Mouse (Mus musculus) gastrocnemius, postnatal 25 days (tissue): Measurements from ENCODE around the gene Ppp2r2d. TPM values are rescaled to one million over a fixed set of nuclear protein-coding genes. Genes with fewer than 3 reads are reported as not detected.

Experiments used
- DNase-seq: peaks from one replicate; pipeline ENCODE4 v3.0.0; 2022
- total RNA-seq, 2 experiments: library from RNA; stranded (reverse); gene quantifications; 1 replicate in 1 of 2; 2 replicates in 1 of 2; pipeline ENCODE4 v1.2.3; 2021

The Ppp2r2d gene
- total RNA-seq, 2 experiments from 2014 or later: 31.1 to 32.6 TPM

DNA sequence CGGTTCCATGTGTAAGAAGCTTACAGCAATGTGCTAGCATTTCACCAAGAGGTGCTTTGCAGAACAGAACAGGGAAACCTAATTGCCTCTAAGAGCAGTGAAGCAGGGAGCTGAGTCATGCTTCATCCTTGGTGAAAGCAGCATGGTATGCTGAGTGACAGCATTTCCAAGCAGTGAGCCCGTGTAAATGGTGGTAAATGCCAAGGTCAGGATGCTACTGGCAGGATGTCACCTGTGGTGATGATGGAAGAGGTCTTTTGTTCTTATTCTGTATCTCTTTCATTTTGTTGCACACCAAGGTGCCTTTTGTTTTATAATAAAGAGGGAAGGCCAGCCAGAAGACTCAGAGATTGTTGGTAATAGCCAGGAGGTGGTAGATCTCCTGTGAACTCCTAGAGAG is 10.8 kb downstream of the Ppp2r2d start:
- no peak for DNase-seq

- no peak for DNase-seq
These were observed 18.2 kb downstream of the Ppp2r2d start for GRCm38 (mm10) chr7:138863950-138864572.

DNA sequence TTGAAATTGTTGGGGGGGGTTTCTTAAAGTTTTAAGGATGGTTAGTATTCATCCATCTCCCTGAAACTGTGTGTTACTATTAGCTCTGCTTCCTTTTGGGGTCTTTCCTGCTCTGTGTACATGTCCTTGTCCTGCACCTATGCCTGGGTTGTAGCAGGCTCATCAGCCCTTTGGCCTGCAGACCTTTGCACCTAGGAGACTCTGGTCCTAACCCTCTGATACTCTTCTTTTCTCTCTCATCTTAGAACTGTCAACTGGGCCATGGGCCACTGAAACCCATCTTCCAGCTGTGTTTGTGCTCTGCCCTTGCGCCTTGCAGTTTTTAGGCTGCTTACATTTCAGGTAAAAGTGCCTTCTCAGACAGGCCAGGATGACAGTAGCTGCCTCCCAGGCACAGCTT is 18.9 kb downstream of the Ppp2r2d start:
- no peak for DNase-seq

- DNase-seq: no peak
These were observed 21.4 kb downstream of the Ppp2r2d start for GRCm38 (mm10) chr7:138867286-138867685.

DNA sequence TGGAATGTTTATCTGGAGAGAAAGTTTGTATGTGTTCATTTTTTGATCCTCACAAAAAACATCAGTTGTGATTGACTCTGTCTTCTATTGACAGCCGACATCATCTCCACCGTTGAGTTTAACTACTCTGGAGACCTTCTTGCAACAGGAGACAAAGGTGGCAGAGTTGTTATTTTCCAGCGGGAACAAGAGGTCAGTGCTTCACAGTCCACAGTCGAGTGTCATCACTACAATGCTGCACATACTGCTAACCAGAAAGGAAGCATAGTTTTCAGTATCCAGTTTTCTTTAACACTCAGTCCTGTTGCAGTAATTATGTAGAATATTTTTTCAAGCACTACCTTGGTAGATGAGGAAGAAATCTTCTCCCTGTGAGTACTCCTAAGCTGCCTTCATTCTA is 22.4 kb downstream of the Ppp2r2d start:
- no peak for DNase-seq

- DNase-seq: no peak
These were observed 27.1 kb downstream of the Ppp2r2d start for GRCm38 (mm10) chr7:138872956-138873355.

- no peak for DNase-seq
These were observed 29.2 kb downstream of the Ppp2r2d start for GRCm38 (mm10) chr7:138875031-138875430.

DNA sequence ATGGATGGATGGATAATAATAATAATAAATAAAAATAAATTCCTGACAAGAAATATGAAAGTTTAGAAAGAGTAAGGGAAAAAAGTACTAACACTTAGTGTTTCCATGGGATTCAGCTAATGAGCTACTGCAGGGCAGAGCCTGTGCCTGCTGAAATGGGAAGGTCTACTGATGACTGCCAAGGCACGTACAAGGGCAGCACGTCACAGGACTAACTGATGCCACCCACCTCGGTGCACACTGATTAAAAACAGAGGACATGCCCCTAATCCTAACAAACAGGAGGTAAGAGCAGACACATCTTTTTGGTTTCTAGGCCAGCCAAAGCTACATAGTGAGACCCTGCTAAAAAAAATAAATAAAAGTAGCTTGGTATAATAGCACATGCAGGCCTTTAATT is 37.8 kb downstream of the Ppp2r2d start:
- no peak for DNase-seq

DNA sequence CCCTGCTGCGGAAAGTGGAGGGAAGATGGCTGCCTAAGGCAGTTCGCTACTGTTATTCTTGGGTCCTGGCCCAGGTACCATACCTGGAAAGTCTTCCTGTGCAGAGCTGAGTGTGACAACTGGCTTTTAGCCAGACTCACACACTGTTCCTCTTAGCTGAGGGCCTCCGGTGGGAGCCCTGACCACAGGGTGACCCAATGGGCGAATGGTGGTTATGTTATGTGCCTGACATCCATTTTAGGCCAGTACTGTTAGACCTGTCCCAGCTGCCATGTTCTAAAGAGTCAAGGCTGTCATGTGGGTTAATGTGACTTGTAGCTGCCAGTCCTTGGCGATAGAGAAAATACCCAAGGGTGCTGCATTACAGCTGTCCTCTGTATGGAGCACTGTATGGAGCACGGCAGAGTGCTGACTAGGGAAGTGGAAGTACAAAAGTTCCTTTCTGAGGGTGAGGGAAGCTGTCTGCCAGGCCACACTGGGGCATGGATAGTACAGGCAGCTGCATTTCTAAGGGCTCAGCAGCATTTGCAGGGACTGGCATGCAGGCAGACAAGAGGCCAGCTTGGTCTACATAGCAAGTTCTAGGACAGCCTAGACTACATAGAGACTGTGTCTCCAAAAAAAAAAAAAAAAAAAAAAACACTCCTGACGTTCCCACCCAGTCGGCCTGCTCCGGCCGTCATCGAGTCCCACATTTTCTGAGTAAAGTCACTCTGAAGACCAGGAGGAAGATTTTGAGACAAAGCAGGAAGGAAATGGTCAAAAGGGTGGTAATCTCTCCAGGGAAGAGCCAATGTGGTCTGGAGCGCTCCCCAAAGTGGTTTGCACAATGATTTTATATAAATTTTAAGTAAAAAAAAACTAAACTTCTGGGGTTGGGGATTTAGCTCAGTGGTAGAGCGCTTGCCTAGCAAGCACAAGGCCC is 39.7 kb downstream of the Ppp2r2d start:
- DNase-seq: no peak

DNA sequence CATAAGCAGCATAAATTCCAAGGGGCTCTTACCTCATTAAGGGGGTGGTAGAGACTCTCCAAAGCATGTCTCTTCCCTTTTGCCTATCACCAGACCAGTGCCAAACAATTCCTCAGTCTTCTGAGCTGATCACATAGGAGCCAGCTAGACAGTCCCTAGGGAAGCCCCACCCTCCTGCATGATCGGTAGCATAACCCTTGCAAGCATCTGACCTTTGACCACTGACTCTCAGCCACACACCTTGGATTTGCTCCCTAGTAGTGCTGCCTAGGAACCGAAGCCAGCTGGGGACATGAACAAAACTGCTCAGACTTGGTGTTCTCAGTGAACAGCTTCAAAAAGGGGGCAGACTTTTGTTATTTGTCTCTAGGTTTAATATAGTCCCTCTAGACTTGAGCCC is 52.2 kb downstream of the Ppp2r2d start:
- no peak for DNase-seq

GRCm38 (mm10) chr7:138898743-138899142 is 52.9 kb downstream of the Ppp2r2d start:
- no peak for DNase-seq

- DNase-seq: no peak
These were observed 58.1 kb downstream of the Ppp2r2d start for GRCm38 (mm10) chr7:138903886-138904435.

- no peak for DNase-seq
These were observed 60.6 kb downstream of the Ppp2r2d start for GRCm38 (mm10) chr7:138906441-138906840.

DNA sequence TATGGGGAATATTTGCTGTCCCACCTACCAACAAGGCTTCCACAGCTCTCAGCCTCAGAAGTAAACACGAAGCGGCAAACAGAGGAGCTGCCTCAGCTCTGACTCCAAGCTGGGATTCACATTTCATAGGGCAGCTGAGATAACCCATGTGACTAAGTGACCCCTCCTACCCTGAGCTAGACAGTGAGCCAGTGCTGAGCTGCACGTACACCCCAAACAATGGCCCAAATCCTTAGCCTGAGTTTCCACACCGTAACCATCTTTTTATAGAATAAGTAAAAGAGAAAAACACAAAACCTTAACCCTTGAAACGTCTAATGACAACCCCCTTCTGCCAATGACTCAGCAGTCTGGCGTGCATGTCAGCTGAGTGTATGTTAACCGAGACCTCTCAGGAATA is 61.2 kb downstream of the Ppp2r2d start:
- DNase-seq: peak; percentile 58

DNA sequence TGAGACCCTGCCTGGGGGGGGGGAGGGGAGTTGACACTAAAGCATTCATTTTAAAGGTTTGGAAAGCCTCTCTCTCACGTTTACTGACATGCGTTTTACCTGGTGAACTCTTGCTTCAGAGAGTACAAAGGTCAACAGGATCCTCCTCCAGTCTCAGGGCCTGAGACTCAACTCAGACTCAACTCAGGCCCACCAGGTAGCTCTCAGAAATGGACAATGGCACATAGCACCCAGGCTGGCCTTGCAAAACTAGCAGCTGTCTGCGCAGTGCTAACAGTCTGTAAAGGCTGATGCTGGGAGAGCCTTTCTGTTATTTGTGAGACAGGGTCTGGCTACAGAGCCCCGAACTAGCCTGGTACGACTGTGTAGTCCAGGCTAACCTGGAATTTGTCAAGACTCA is 62.1 kb downstream of the Ppp2r2d start:
- DNase-seq: no peak

DNA sequence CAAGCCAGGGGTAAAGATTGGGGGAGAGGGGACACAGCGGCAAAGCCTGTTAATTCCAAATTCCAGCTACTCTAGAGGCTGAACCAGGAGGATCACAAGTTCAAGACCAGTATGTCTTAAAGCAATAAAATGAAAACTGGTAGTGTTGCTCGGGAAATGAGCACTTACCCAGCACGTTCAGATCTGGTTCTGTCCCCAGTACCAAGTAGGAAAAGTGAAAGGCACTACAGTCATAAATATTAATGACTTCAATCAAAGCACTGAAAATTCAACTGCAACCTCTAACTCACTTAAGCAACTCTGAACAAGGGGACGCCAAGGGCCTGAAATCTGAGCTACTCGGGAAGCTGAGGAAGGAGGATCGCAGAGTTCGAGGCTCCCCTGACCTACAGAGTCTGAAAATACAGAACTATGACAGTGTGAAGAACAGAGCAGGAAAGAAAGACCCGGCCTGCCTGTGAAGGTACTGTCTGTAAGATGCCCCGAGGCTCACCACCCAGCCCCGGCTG is 62.9 kb downstream of the Ppp2r2d start:
- DNase-seq: no peak

DNA sequence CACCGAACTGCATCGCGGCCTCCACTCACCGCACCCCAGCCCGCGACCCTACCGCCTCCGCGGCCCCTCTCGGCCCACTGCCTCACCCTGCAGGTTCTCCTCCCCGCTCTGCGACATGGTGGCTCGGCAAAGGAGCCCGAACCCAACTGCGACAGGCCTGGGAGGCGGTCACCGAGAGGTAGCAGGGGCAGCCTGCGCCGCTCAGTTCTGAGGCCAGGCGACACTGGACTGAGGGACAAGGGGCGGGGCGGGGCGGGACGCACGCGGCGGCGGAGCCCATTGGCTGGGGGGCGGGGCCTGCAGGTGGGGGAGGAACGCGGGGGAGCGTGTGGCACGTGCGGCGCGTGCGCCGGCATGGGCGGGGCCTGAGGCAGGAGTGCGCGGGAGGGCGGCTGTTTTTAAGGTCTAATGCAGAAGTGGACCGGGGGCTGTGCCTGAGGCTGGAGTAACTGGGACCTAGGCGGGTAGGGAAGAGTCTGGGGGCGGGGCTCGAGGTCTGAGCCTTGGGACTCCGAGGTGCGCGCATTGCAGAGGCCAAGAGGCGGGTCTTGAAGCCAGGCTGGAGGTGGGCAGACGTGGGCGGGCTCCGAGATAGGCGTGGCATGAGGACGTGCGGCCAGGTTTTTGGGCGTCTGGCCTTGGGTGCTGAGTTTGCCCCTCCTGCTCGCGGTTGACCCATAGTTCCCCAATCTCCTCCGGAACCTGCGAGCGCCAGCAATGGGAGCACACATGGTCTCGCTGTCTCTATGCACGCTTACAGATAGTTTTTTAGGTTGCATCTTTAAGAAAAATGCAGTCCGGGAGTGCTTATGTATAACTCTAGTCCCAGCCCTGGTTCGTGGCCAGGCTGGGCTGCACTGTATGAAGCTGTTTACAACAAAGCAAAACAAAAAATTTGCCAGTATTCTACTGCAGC is 63.7 kb downstream of the Ppp2r2d start, which contains the start of gene Bnip3:
Gene Bnip3, minus strand, starts transcription at position 243 of the 916 bp plus-strand sequence.
- peak; percentile 89 for DNase-seq

DNA sequence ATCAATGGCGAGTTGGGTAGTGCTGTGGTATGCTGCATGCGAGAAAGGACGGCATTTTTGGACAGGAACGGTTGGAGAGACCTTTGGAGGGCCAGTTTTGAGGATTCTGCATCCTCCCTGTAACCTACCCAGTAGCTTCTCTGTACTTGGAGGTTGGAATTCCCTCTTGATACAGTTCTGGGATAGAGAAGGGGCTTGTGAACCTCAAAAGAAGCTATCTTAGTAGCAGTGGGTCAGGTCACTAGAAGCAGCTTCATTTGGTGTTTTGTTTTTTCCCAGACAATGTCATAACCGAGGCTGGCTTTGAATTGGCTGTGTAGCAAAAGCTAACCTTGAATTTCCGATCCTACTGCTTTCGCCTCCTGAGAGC is 64.3 kb downstream of the Ppp2r2d start:
- no peak for DNase-seq

GRCm38 (mm10) chr7:138913616-138914015 is 67.7 kb downstream of the Ppp2r2d start:
- DNase-seq: no peak

DNA sequence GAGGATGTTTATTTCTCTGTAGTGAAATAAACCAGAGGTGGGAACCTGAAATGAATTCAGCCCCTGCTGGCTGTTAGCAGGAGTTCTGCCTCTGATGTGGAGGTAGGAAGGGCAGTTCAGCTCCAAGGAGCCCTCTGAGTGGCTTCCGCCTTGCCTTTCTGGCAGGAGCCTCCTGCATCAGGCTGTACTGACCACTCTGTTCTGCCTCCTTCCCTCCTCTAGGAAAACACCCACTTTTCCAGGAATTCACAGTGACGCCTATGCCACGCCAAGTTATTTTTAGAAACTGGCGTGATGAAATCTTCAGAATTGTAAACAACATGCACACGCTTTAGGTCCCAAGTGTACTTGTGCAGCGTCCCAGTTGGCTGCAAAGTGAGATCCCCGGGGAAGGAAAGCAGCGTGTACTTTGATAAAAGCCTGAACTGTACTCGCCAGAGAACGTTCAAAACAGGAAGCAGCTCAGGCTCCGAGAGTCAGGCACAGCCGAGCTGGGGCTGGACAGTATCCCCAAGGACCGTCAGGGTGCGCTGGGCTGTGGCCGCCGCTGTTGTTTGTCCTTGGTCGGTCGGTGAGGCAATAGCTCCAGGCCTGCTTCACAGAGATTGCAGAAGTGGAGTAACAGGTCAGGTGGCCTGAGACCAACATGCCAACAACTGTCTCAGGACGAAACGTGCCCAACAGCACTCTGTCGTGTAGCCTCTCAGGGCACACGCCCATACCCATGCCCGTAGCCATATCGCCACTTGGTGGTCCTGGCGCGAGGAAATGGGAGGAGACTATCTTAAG is 73.5 kb downstream of the Ppp2r2d start:
- peak; percentile 85 for DNase-seq

DNA sequence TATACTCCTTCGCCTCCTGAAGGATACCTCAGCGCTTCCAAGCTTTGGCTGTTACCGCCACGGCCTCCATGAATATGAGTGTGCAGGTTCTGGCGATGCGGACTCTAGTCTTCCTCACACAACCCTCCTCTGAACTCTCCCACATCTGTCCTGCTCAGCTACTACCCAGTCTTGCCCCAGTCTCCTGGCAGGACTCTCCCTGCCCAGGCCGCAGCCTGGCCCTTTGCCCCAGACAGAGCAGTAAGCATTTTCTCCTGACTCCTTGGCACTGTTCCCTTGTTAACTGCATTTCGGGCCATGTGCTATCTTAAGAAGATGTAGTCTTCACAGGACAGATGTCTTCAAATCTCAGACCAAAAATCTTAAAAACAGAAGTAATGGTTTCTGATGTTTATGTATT is 75.7 kb downstream of the Ppp2r2d start:
- no peak for DNase-seq
